Comparison of ENCODE assay signal across 25 mouse cellular contexts in genomic region chr16:49806920-49807319, GRCm38 (mm10). TPM values are rescaled to one million over a fixed set of nuclear protein-coding genes. Genes with fewer than 3 reads are reported as not detected.
A peak's percentile ranks its signal among the peaks of the same experiment; 100 is the strongest.
DNase-seq lines count a peak whose midpoint lies in the region; ATAC-seq and TF ChIP-seq lines count a peak whose summit lies in the region.
"Had no signal": no experiment of that assay in that cellular context is flagged by ENCODE, and none has a peak within 500 bp of the region (broad histone marks: within the 10 kb centered on the region; RNA-seq: fewer than 3 reads in every experiment).

No protein-coding gene starts in this region.

- H3K36me3 ChIP-seq in thymus, adult 2 months (ENCODE audit: control insufficient read depth, insufficient read depth, low read length) = no peaks in the 10 kb centered on the region
- H3K36me3 ChIP-seq in liver, embryonic 15.5 days (replicated peaks) = no peaks in the 10 kb centered on the region
- H3K36me3 ChIP-seq in kidney, embryonic 16.5 days (ENCODE audit: insufficient read depth, low read length) = no peaks in the 10 kb centered on the region
- H3K36me3 ChIP-seq: forebrain, embryonic 12.5 days; G1E; limb, embryonic 10.5 days; limb, embryonic 15.5 days; midbrain, embryonic 10.5 days; midbrain, embryonic 15.5 days had no signal

- no peak for DNase-seq in thymus, adult 2 months
- DNase-seq in thymus, adult 18-20 months = no peak
- no peak for DNase-seq in left cerebral cortex, adult 18-20 months (ENCODE audit: low spot score in 2 of 2)
- DNase-seq in lung, postnatal 14 days = no peak
- DNase-seq: cerebellum, adult 18-20 months; cerebellum, postnatal 14 days; gastrocnemius, postnatal 14 days; heart, postnatal 14 days; kidney, adult 11 months; kidney, postnatal 4 days; lung, adult 2 months; right cerebral cortex, adult 18-20 months; right cerebral cortex, postnatal 4 days; thymus, postnatal 14 days had no signal

- peaks cover 32% of the 10 kb centered on the region for H3K4me1 ChIP-seq in thymus, adult 2 months (replicated peaks; ENCODE audit: control insufficient read depth, insufficient read depth, low read length)
- H3K4me1 ChIP-seq in bone marrow, adult 2 months (ENCODE audit: control insufficient read depth, insufficient read depth, low read length) = peaks cover 7% of the 10 kb centered on the region; the same call in 1 of the 2 replicates
- H3K4me1 ChIP-seq in liver, embryonic 15.5 days (replicated peaks) = peaks cover 57% of the 10 kb centered on the region
- H3K4me1 ChIP-seq in kidney, embryonic 16.5 days (ENCODE audit: insufficient read depth, low read length) = peaks cover 13% of the 10 kb centered on the region

- no peak overlapping the region for H3K4me2 ChIP-seq in liver, embryonic 15.5 days
- H3K4me2 ChIP-seq in kidney, embryonic 16.5 days (replicated peaks; ENCODE audit: low read depth, low read length) = no peak overlapping the region
- H3K4me2 ChIP-seq: forebrain, embryonic 12.5 days; limb, embryonic 15.5 days; midbrain, embryonic 15.5 days had no signal

- no peak overlapping the region for H3K9ac ChIP-seq in liver, embryonic 15.5 days
- no peak overlapping the region for H3K9ac ChIP-seq in kidney, embryonic 16.5 days (replicated peaks; ENCODE audit: low read length)
- H3K9ac ChIP-seq: forebrain, embryonic 12.5 days; forebrain, postnatal 0 days; limb, embryonic 15.5 days; midbrain, embryonic 15.5 days had no signal

- 76% methylated on average over 10 of the region's 10 CpGs for WGBS in thymus, adult 2 months
- WGBS in bone marrow, adult 2 months = 73% methylated on average over 10 of the region's 10 CpGs
- 71% methylated on average over 10 of the region's 10 CpGs for WGBS in liver, embryonic 15.5 days (ENCODE audit: insufficient replicate concordance)
- WGBS in kidney, embryonic 16.5 days = 82% methylated on average over 10 of the region's 10 CpGs

- no peak for TF ChIP-seq CTCF in thymus, adult 2 months (IDR thresholded peaks at IDR 0.05; ENCODE audit: borderline replicate concordance, control insufficient read depth, extremely low read depth, insufficient read depth, low read length, poor library complexity)
- no peak for TF ChIP-seq CTCF in bone marrow, adult 2 months (IDR thresholded peaks at IDR 0.05; ENCODE audit: control insufficient read depth, insufficient read depth, low read length)

- ATAC-seq in liver, embryonic 15.5 days (ENCODE audit: insufficient read depth) = no peak
- ATAC-seq in kidney, embryonic 16.5 days (ENCODE audit: low FRiP score, low TSS enrichment) = no peak
- ATAC-seq: midbrain, embryonic 15.5 days; Patski had no signal

- H3K27ac ChIP-seq in thymus, adult 2 months (ENCODE audit: control insufficient read depth, insufficient read depth, low read length) = peak overlapping the region; percentile 36; the same call in 1 of the 2 replicates
- H3K27ac ChIP-seq in bone marrow, adult 2 months (ENCODE audit: control insufficient read depth, insufficient read depth, low read depth, low read length, poor library complexity) = peak overlapping the region; percentile 61
- peak overlapping the region; percentile 61; the same call in 1 of the 2 replicates for H3K27ac ChIP-seq in liver, embryonic 15.5 days (replicated peaks)
- no peak overlapping the region for H3K27ac ChIP-seq in kidney, embryonic 16.5 days (ENCODE audit: low read length)
- H3K27ac ChIP-seq: forebrain, embryonic 12.5 days; limb, embryonic 10.5 days; limb, embryonic 15.5 days; midbrain, embryonic 10.5 days; midbrain, embryonic 15.5 days had no signal

- TF ChIP-seq POLR2A in thymus, adult 2 months (IDR thresholded peaks at IDR 0.05; ENCODE audit: control insufficient read depth, extremely low read depth, insufficient read depth, low read length, poor library complexity) = no peak
- no peak for TF ChIP-seq POLR2A in bone marrow, adult 2 months (IDR thresholded peaks at IDR 0.05; ENCODE audit: borderline replicate concordance, control insufficient read depth, low read depth, low read length)

- no peaks in the 10 kb centered on the region for H3K9me3 ChIP-seq in liver, embryonic 15.5 days (replicated peaks)
- no peaks in the 10 kb centered on the region for H3K9me3 ChIP-seq in kidney, embryonic 16.5 days (ENCODE audit: low read length)
- H3K9me3 ChIP-seq: forebrain, embryonic 12.5 days; G1E; limb, embryonic 10.5 days; limb, embryonic 15.5 days; midbrain, embryonic 10.5 days; midbrain, embryonic 15.5 days had no signal

- H3K4me3 ChIP-seq in thymus, adult 2 months (ENCODE audit: control insufficient read depth, insufficient read depth, low read length) = no peak overlapping the region
- no peak overlapping the region for H3K4me3 ChIP-seq in bone marrow, adult 2 months (replicated peaks; ENCODE audit: control insufficient read depth, low read depth, low read length)
- no peak overlapping the region for H3K4me3 ChIP-seq in liver, embryonic 15.5 days (replicated peaks)
- H3K4me3 ChIP-seq in kidney, embryonic 16.5 days (ENCODE audit: low read length) = no peak overlapping the region
- H3K4me3 ChIP-seq: forebrain, embryonic 12.5 days; limb, embryonic 10.5 days; limb, embryonic 15.5 days; midbrain, embryonic 10.5 days; midbrain, embryonic 15.5 days had no signal

- no peaks in the 10 kb centered on the region for H3K27me3 ChIP-seq in thymus, adult 2 months (ENCODE audit: control insufficient read depth, insufficient read depth, low read length)
- no peaks in the 10 kb centered on the region for H3K27me3 ChIP-seq in liver, embryonic 15.5 days
- H3K27me3 ChIP-seq in kidney, embryonic 16.5 days (ENCODE audit: insufficient read depth, low read length) = no peaks in the 10 kb centered on the region
- H3K27me3 ChIP-seq: forebrain, embryonic 12.5 days; limb, embryonic 15.5 days; midbrain, embryonic 15.5 days; Patski had no signal

RNA-seq across cellular contexts. Expression of gene Cd47, which starts 6.6 kb away (rescaled TPM):
- 112 and 127 TPM in 2 replicates for polyA plus RNA-seq in thymus, adult 2 months (2012; rRNA removed)
- polyA plus RNA-seq in bone marrow, adult 2 months (2011; ENCODE audit: insufficient read depth, insufficient read length, low replicate concordance, missing spikeins) = 159 and 163 TPM in 2 replicates
- 266 and 301 TPM in 2 replicates for polyA plus RNA-seq in liver, embryonic 15.5 days (2015; fragmentation: Nextera tagmentation; extraction: Ambion mirVana)
- polyA plus RNA-seq in kidney, embryonic 16.5 days (2015; fragmentation: Nextera tagmentation; extraction: Ambion mirVana) = 75.2 and 78.0 TPM in 2 replicates
- total RNA-seq in left cerebral cortex, adult 18-20 months (2021) = 100 to 1,000 TPM; 215 to 235 TPM
